Mouse (Mus musculus): Measurements from ENCODE around the gene Rhbdl1. TPM values are rescaled to one million over a fixed set of nuclear protein-coding genes. Genes with fewer than 3 reads are reported as not detected.

The Rhbdl1 gene
- polyA plus RNA-seq, 1 experiment from 2014 or later, result 0.98 TPM

DNA sequence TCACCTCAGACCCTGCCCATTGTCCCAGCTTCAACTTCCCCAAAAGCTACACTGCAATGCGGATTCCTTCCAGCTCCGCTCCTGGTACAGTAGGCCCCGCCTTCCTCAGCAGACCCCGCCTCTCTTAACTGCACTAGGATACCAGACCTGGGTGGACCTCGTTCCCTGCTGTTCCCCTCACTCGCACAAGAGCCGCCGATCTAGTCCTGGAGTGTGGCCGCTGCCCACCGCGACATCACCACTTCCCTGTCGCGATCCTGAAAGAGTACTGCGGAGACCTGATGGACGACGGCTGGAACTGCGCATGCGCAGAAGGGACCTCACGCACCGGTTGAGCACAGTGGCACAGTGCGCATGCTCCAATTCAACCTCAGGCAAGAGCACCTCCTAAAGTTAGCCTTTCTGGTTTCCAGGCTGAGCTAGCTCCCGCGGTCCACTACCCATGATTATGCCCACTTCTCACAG, 51.8 kb downstream of the Rhbdl1 start, which contains the start of gene Haghl:
Haghl (minus strand) TSS at position 393 of the 465 bp plus-strand sequence.
- Histone ChIP-seq H3K27ac (replicated peaks) (peak within 1 kb of the TSS; percentile 93), H3K4me1 (peaks cover 31% of the 10 kb centered on the region), H3K4me2 (peak within 1 kb of the TSS; percentile 94), H3K27me3 (replicated peaks) (no peaks in the 10 kb centered on the region), H3K9ac (peak within 1 kb of the TSS; percentile 90), H3K9me3 (no peaks in the 10 kb centered on the region), H3K4me3 (peak within 1 kb of the TSS; percentile 79), H3K36me3 (peaks cover 68% of the 10 kb centered on the region)
- WGBS, result under 1% methylated on average over 23 of the region's 23 CpGs
- ATAC-seq (ENCODE audit: extremely low read depth, insufficient number of reproducible peaks, low FRiP score, low TSS enrichment), result peak; percentile 71

Small RNA genes lying within 50 kb of the gene (microRNA-seq; reads per million reads assigned to microRNA genes)
- 1.0 reads per million for gene Mir3082

Other genes with a start within 250 kb of the Rhbdl1 start
- 3.2 and 3.4 TPM in 2 replicates for gene Gng13, start 120.1 kb downstream of the Rhbdl1 start, polyA plus RNA-seq (2015; fragmentation: Nextera tagmentation; extraction: Ambion mirVana)
- 18.8 and 20.4 TPM in 2 replicates for gene Chtf18, start 109.9 kb downstream of the Rhbdl1 start, polyA plus RNA-seq (2015; fragmentation: Nextera tagmentation; extraction: Ambion mirVana)
- gene Rpusd1, start 109.6 kb downstream of the Rhbdl1 start, polyA plus RNA-seq (2015; fragmentation: Nextera tagmentation; extraction: Ambion mirVana), result 13.3 and 13.7 TPM in 2 replicates
- gene Mslnl, start 101.3 kb downstream of the Rhbdl1 start, polyA plus RNA-seq (2015; fragmentation: Nextera tagmentation; extraction: Ambion mirVana), result not detected in 2 replicates
- gene Msln, start 82.9 kb downstream of the Rhbdl1 start, polyA plus RNA-seq (2015; fragmentation: Nextera tagmentation; extraction: Ambion mirVana), result 28.7 and 32.4 TPM in 2 replicates
- gene Narfl, start 63.5 kb downstream of the Rhbdl1 start, polyA plus RNA-seq (2015; fragmentation: Nextera tagmentation; extraction: Ambion mirVana), result 27.1 and 30.6 TPM in 2 replicates
- 50.2 and 51.3 TPM in 2 replicates for gene Haghl, start 51.6 kb downstream of the Rhbdl1 start, polyA plus RNA-seq (2015; fragmentation: Nextera tagmentation; extraction: Ambion mirVana)
- 0.09 and 0.17 TPM in 2 replicates for gene Ccdc78, start 50.7 kb downstream of the Rhbdl1 start, polyA plus RNA-seq (2015; fragmentation: Nextera tagmentation; extraction: Ambion mirVana)
- gene Fam173a, start 44.4 kb downstream of the Rhbdl1 start, polyA plus RNA-seq (2015; fragmentation: Nextera tagmentation; extraction: Ambion mirVana), result 62.2 and 69.9 TPM in 2 replicates
- gene AC134908.4, start 41.6 kb downstream of the Rhbdl1 start, polyA plus RNA-seq (2015; fragmentation: Nextera tagmentation; extraction: Ambion mirVana), result 0.84 TPM in 1 of 2 replicates, not detected in the other
- 28.1 and 28.9 TPM in 2 replicates for gene Metrn, start 40.2 kb downstream of the Rhbdl1 start, polyA plus RNA-seq (2015; fragmentation: Nextera tagmentation; extraction: Ambion mirVana)
- gene Fbxl16, start 28.2 kb downstream of the Rhbdl1 start, polyA plus RNA-seq (2015; fragmentation: Nextera tagmentation; extraction: Ambion mirVana), result 1.0 and 1.1 TPM in 2 replicates
- gene Wdr24, start 13.7 kb downstream of the Rhbdl1 start, polyA plus RNA-seq (2015; fragmentation: Nextera tagmentation; extraction: Ambion mirVana), result 14.2 and 15.1 TPM in 2 replicates
- 36.7 and 37.4 TPM in 2 replicates for gene Jmjd8, start 8.4 kb downstream of the Rhbdl1 start, polyA plus RNA-seq (2015; fragmentation: Nextera tagmentation; extraction: Ambion mirVana)
- gene Stub1, start 3.9 kb downstream of the Rhbdl1 start, polyA plus RNA-seq (2015; fragmentation: Nextera tagmentation; extraction: Ambion mirVana), result 287 and 324 TPM in 2 replicates
- 2.3 and 2.4 TPM in 2 replicates for gene Gm20683, start 4.5 kb upstream of the Rhbdl1 start, polyA plus RNA-seq (2015; fragmentation: Nextera tagmentation; extraction: Ambion mirVana)
- gene Rhot2, start 7.6 kb upstream of the Rhbdl1 start, polyA plus RNA-seq (2015; fragmentation: Nextera tagmentation; extraction: Ambion mirVana), result 18.3 and 22.1 TPM in 2 replicates
- 12.3 and 15.1 TPM in 2 replicates for gene Wdr90, start 24.2 kb upstream of the Rhbdl1 start, polyA plus RNA-seq (2015; fragmentation: Nextera tagmentation; extraction: Ambion mirVana)
- gene Mcrip2, start 31.5 kb upstream of the Rhbdl1 start, polyA plus RNA-seq (2015; fragmentation: Nextera tagmentation; extraction: Ambion mirVana), result 159 and 173 TPM in 2 replicates
- 35.7 and 43.2 TPM in 2 replicates for gene Mettl26, start 37.8 kb upstream of the Rhbdl1 start, polyA plus RNA-seq (2015; fragmentation: Nextera tagmentation; extraction: Ambion mirVana)
- 0.23 and 0.38 TPM in 2 replicates for gene Wfikkn1, start 43.6 kb upstream of the Rhbdl1 start, polyA plus RNA-seq (2015; fragmentation: Nextera tagmentation; extraction: Ambion mirVana)
- 16.1 and 16.4 TPM in 2 replicates for gene Rab40c, start 82.4 kb upstream of the Rhbdl1 start, polyA plus RNA-seq (2015; fragmentation: Nextera tagmentation; extraction: Ambion mirVana)
- gene Pigq, start 107.6 kb upstream of the Rhbdl1 start, polyA plus RNA-seq (2015; fragmentation: Nextera tagmentation; extraction: Ambion mirVana), result 60.4 and 62.1 TPM in 2 replicates
- 0.06 TPM in 1 of 2 replicates, not detected in the other for gene Nhlrc4, start 107.7 kb upstream of the Rhbdl1 start, polyA plus RNA-seq (2015; fragmentation: Nextera tagmentation; extraction: Ambion mirVana)
- 0.13 and 0.15 TPM in 2 replicates for gene A930017K11Rik, start 115.3 kb upstream of the Rhbdl1 start, polyA plus RNA-seq (2015; fragmentation: Nextera tagmentation; extraction: Ambion mirVana)
- 9.3 and 10.6 TPM in 2 replicates for gene Capn15, start 148.5 kb upstream of the Rhbdl1 start, polyA plus RNA-seq (2015; fragmentation: Nextera tagmentation; extraction: Ambion mirVana)
- 11.0 and 12.3 TPM in 2 replicates for gene Rab11fip3, start 232.3 kb upstream of the Rhbdl1 start, polyA plus RNA-seq (2015; fragmentation: Nextera tagmentation; extraction: Ambion mirVana)

All from heart, embryonic 13.5 days (tissue).